Mouse (Mus musculus): ENCODE results near the gene Smg7.

GRCm38 (mm10) chr1:152902665-152903516 lies 445 bp upstream of the Smg7 start:
- TF ChIP-seq CTCF (IDR thresholded peaks at IDR 0.05; ENCODE audit: control insufficient read depth, insufficient read depth, insufficient read length) (no peak), FOSL1 (IDR thresholded peaks at IDR 0.05; ENCODE audit: insufficient read depth, low read length, poor library complexity, severe bottlenecking) (no peak), MYOD1 (IDR thresholded peaks at IDR 0.05; ENCODE audit: control insufficient read depth, insufficient read length, low read depth) (no peak), USF1 (IDR thresholded peaks at IDR 0.05; ENCODE audit: low read depth) (no peak), MAX (IDR thresholded peaks at IDR 0.05) (no peak)
